Mouse (Mus musculus): ENCODE results near the gene Taf6. TPM values are rescaled to one million over a fixed set of nuclear protein-coding genes. Genes with fewer than 3 reads are reported as not detected.
A peak's percentile ranks its signal among the peaks of the same experiment; 100 is the strongest.

Gene Taf6
- polyA plus RNA-seq, 1 experiment from 2014 or later: 128 TPM

- 88% methylated on average over 1 of the region's 1 CpGs for WGBS
- H3K27ac ChIP-seq: no peak overlapping the region
- peaks cover 16% of the 10 kb centered on the region for H3K9me3 ChIP-seq
- H3K4me1 ChIP-seq (replicated peaks): no peaks in the 10 kb centered on the region
- no peaks in the 10 kb centered on the region for H3K27me3 ChIP-seq (ENCODE audit: insufficient read depth, poor library complexity, severe bottlenecking)
- no peak for DNase-seq (ENCODE audit: low spot score)
- no peak overlapping the region for H3K4me3 ChIP-seq
- H3K36me3 ChIP-seq: no peaks in the 10 kb centered on the region
These were observed 20.0 kb upstream of the Taf6 start for GRCm38 (mm10) chr5:138207253-138207652.

GRCm38 (mm10) chr5:138202086-138202485 is 14.8 kb upstream of the Taf6 start:
- H3K27ac ChIP-seq: no peak overlapping the region
- H3K27me3 ChIP-seq (ENCODE audit: insufficient read depth, poor library complexity, severe bottlenecking): no peaks in the 10 kb centered on the region
- WGBS: 88% methylated on average over 3 of the region's 3 CpGs
- H3K4me3 ChIP-seq: no peak overlapping the region
- peaks cover 13% of the 10 kb centered on the region for H3K9me3 ChIP-seq
- no peak for DNase-seq (ENCODE audit: low spot score)
- H3K36me3 ChIP-seq: no peaks in the 10 kb centered on the region
- no peaks in the 10 kb centered on the region for H3K4me1 ChIP-seq (replicated peaks)

- 13% methylated on average over 1 of the region's 1 CpGs for WGBS
- no peak overlapping the region for H3K4me3 ChIP-seq
- peaks cover 6% of the 10 kb centered on the region for H3K9me3 ChIP-seq
- no peaks in the 10 kb centered on the region for H3K27me3 ChIP-seq (ENCODE audit: insufficient read depth, poor library complexity, severe bottlenecking)
- H3K27ac ChIP-seq: no peak overlapping the region
- H3K36me3 ChIP-seq: no peaks in the 10 kb centered on the region
- H3K4me1 ChIP-seq (replicated peaks): peaks cover 10% of the 10 kb centered on the region; the same call in 1 of the 2 replicates
- DNase-seq (ENCODE audit: low spot score): no peak
These were observed 12.3 kb upstream of the Taf6 start for GRCm38 (mm10) chr5:138199576-138199975.

GRCm38 (mm10) chr5:138195463-138195862 is 8.2 kb upstream of the Taf6 start:
- 81% methylated on average over 7 of the region's 7 CpGs for WGBS
- no peak for DNase-seq (ENCODE audit: low spot score)
- Histone ChIP-seq H3K27ac (no peak overlapping the region; the same call in 1 of the 2 replicates), H3K27me3 (ENCODE audit: insufficient read depth, poor library complexity, severe bottlenecking) (no peaks in the 10 kb centered on the region), H3K9me3 (no peaks in the 10 kb centered on the region), H3K4me1 (replicated peaks) (peaks cover 17% of the 10 kb centered on the region; the same call in 1 of the 2 replicates), H3K36me3 (peaks cover 32% of the 10 kb centered on the region), H3K4me3 (peak overlapping the region; percentile 88)

GRCm38 (mm10) chr5:138194755-138195345 is 7.6 kb upstream of the Taf6 start:
- H3K27me3 ChIP-seq (ENCODE audit: insufficient read depth, poor library complexity, severe bottlenecking): no peaks in the 10 kb centered on the region

GRCm38 (mm10) chr5:138193771-138194727 is 6.8 kb upstream of the Taf6 start, which contains the start of gene Mblac1:
Gene Mblac1 (plus strand): TSS chr5:138194314.
- Histone ChIP-seq H3K4me3 (peak within 1 kb of the TSS; percentile 88), H3K4me1 (replicated peaks) (peaks cover 17% of the 10 kb centered on the region; the same call in 1 of the 2 replicates), H3K27me3 (ENCODE audit: insufficient read depth, poor library complexity, severe bottlenecking) (no peaks in the 10 kb centered on the region), H3K36me3 (peaks cover 46% of the 10 kb centered on the region), H3K27ac (peak within 1 kb of the TSS; percentile 97), H3K9me3 (no peaks in the 10 kb centered on the region)
- DNase-seq (ENCODE audit: low spot score): peak; percentile 86
- 9% methylated on average over 54 of the region's 54 CpGs for WGBS

More at GRCm38 (mm10) chr5:138194755-138195345, 7.6 kb upstream of the Taf6 start:
- Histone ChIP-seq H3K4me1 (replicated peaks) (peaks cover 17% of the 10 kb centered on the region; the same call in 1 of the 2 replicates), H3K36me3 (peaks cover 38% of the 10 kb centered on the region), H3K4me3 (peak overlapping the region; percentile 88), H3K27ac (peak overlapping the region; percentile 97), H3K9me3 (no peaks in the 10 kb centered on the region)
- peak; percentile 64 for DNase-seq (ENCODE audit: low spot score)
- WGBS: 2% methylated on average over 29 of the region's 29 CpGs

- H3K9me3 ChIP-seq: no peaks in the 10 kb centered on the region
- no peaks in the 10 kb centered on the region for H3K27me3 ChIP-seq (ENCODE audit: insufficient read depth, poor library complexity, severe bottlenecking)
- DNase-seq (ENCODE audit: low spot score): peak; percentile 65
- peak overlapping the region; percentile 93 for H3K27ac ChIP-seq
- H3K36me3 ChIP-seq: peaks cover 58% of the 10 kb centered on the region
- peak overlapping the region; percentile 84 for H3K4me3 ChIP-seq
- H3K4me1 ChIP-seq (replicated peaks): peaks cover 15% of the 10 kb centered on the region
- under 1% methylated on average over 10 of the region's 10 CpGs for WGBS
These were observed 533 bp upstream of the Taf6 start for GRCm38 (mm10) chr5:138187661-138188306.

GRCm38 (mm10) chr5:138173217-138173616 is 14.0 kb downstream of the Taf6 start:
- peak overlapping the region; percentile 86 for H3K4me3 ChIP-seq
- no peak for DNase-seq (ENCODE audit: low spot score)
- H3K27me3 ChIP-seq (ENCODE audit: insufficient read depth, poor library complexity, severe bottlenecking): no peaks in the 10 kb centered on the region
- 89% methylated on average over 3 of the region's 3 CpGs for WGBS
- H3K4me1 ChIP-seq (replicated peaks): peaks cover 34% of the 10 kb centered on the region
- peaks cover 70% of the 10 kb centered on the region for H3K36me3 ChIP-seq
- no peaks in the 10 kb centered on the region for H3K9me3 ChIP-seq
- H3K27ac ChIP-seq: no peak overlapping the region

- Histone ChIP-seq H3K9me3 (no peaks in the 10 kb centered on the region), H3K4me1 (replicated peaks) (peaks cover 34% of the 10 kb centered on the region), H3K27me3 (ENCODE audit: insufficient read depth, poor library complexity, severe bottlenecking) (no peaks in the 10 kb centered on the region), H3K27ac (peak within 1 kb of the TSS; percentile 97), H3K4me3 (peak within 1 kb of the TSS; percentile 86), H3K36me3 (peaks cover 70% of the 10 kb centered on the region)
- WGBS: under 1% methylated on average over 54 of the region's 54 CpGs
- peak; percentile 94 for DNase-seq (ENCODE audit: low spot score)
These were observed 15.4 kb downstream of the Taf6 start, which contains the start of the genes Ap4m1 and Mcm7 for GRCm38 (mm10) chr5:138171695-138172491. Gene Ap4m1 (plus strand): TSS chr5:138172002. Gene Mcm7 (minus strand): TSS chr5:138172422.

- H3K27me3 ChIP-seq (ENCODE audit: insufficient read depth, poor library complexity, severe bottlenecking): no peaks in the 10 kb centered on the region
- peak overlapping the region; percentile 86 for H3K4me3 ChIP-seq
- DNase-seq (ENCODE audit: low spot score): peak; percentile 97
- peaks cover 34% of the 10 kb centered on the region for H3K4me1 ChIP-seq (replicated peaks)
- peak overlapping the region; percentile 97 for H3K27ac ChIP-seq
- no peaks in the 10 kb centered on the region for H3K9me3 ChIP-seq
- WGBS: under 1% methylated on average over 47 of the region's 47 CpGs
- peaks cover 70% of the 10 kb centered on the region for H3K36me3 ChIP-seq
These were observed 16.2 kb downstream of the Taf6 start for GRCm38 (mm10) chr5:138170936-138171561.

- WGBS: 80% methylated on average over 8 of the region's 8 CpGs
- H3K27me3 ChIP-seq (ENCODE audit: insufficient read depth, poor library complexity, severe bottlenecking): no peaks in the 10 kb centered on the region
- DNase-seq (ENCODE audit: low spot score): no peak
- H3K27ac ChIP-seq: no peak overlapping the region
- no peak overlapping the region; the same call in 1 of the 2 replicates for H3K4me3 ChIP-seq
- no peaks in the 10 kb centered on the region for H3K9me3 ChIP-seq
- peaks cover 83% of the 10 kb centered on the region for H3K36me3 ChIP-seq
- H3K4me1 ChIP-seq (replicated peaks): peaks cover 37% of the 10 kb centered on the region
These were observed 21.7 kb downstream of the Taf6 start for GRCm38 (mm10) chr5:138165594-138165993.
